Mouse (Mus musculus) lung, adult 2 months (tissue): ENCODE data around the gene Fbxo46.

Experiments used
- CTCF ChIP-seq: fragments of 200-500 bp; IDR thresholded peaks from 2 replicates; pipeline ENCODE4 v1.5.1; 2011; ENCODE audit warnings: mild to moderate bottlenecking, low read length, control low read depth; ENCODE audit not compliant: insufficient read depth
- POLR2A ChIP-seq: fragments of 200-500 bp; IDR thresholded peaks from 2 replicates; pipeline ENCODE4 v1.6.1; 2011; ENCODE audit warnings: low read depth, mild to moderate bottlenecking, control low read depth, low read length, borderline replicate concordance; ENCODE audit errors: extremely low read depth

- TF ChIP-seq CTCF = no peak
- no peak for TF ChIP-seq POLR2A
These were observed 56.3 kb downstream of the Fbxo46 start, which contains the start of gene Eml2 for GRCm38 (mm10) chr7:19175708-19176515.
